Mouse (Mus musculus) testis, adult 2 months (tissue): ENCODE results near the gene Fam174b.

Experiments
- CTCF ChIP-seq: fragments of 200-500 bp; IDR thresholded peaks from 2 replicates; pipeline ENCODE4 v1.5.1; 2012; ENCODE audit warnings: low read depth, mild to moderate bottlenecking, inconsistent platforms, low read length, moderate library complexity; ENCODE audit not compliant: control insufficient read depth, insufficient read depth, insufficient replicate concordance
- POLR2A ChIP-seq: fragments of 200-500 bp; IDR thresholded peaks from 2 replicates; pipeline ENCODE4 v1.6.1; 2012; ENCODE audit warnings: low read depth, mild to moderate bottlenecking, inconsistent platforms, low read length, moderate library complexity; ENCODE audit not compliant: control insufficient read depth

DNA sequence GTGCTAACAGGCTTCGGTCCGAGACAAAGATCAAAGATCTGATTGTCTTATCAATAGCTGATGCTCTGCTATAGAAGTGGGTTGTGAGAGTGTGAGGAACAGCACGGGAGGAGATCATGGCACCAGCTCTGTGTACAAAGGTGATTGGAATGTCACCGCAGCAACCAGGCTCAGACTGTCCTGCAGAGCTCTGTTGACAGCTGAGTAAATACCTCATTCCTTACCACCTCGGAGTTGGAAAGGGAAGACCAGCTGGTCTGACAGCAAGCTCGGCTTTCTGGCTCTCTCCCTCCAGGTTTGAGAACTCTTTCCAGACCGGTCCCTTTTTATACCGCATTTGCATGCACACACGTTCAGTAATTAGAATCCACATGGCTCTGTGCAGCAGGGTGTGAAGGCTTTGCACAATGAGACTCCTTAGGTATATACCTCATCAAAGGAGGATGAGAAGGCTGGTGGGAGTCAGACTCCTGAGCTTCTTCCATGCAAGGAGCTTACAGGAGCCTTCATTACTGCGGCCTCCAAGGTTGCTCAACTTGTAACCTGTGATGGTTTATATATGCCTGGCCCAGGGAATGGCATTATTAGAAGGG lies 9.6 kb upstream of the Fam174b start:
- TF ChIP-seq CTCF = no peak
- TF ChIP-seq POLR2A = no peak
